Mouse (Mus musculus): ENCODE measurements around the gene Ube2h. TPM values are rescaled to one million over a fixed set of nuclear protein-coding genes. Genes with fewer than 3 reads are reported as not detected.
A peak's percentile ranks its signal among the peaks of the same experiment; 100 is the strongest.

Gene Ube2h
- polyA plus RNA-seq, 1 experiment from 2014 or later, result 34.2 TPM

MicroRNA genes within 50 kb of the gene (microRNA counts, 519-probe panel; counts per million panel counts)
- microRNA mmu-miR-182, result 1,255 counts per million, percentile 77 among the panel's probes with 10 or more counts
- microRNA mmu-miR-183, result 3,389 counts per million, percentile 84 among the panel's probes with 10 or more counts
- 4,059 counts per million, percentile 89 among the panel's probes with 10 or more counts for microRNA mmu-miR-96

Other genes starting within 250 kb of the Ube2h start
- gene Zc3hc1, start 86.5 kb upstream of the Ube2h start, polyA plus RNA-seq (2016; fragmentation: Nextera tagmentation; extraction: Ambion mirVana), result 74.9 and 76.1 TPM in 2 replicates
- 26.1 and 29.2 TPM in 2 replicates for gene Klhdc10, start 97.3 kb upstream of the Ube2h start, polyA plus RNA-seq (2016; fragmentation: Nextera tagmentation; extraction: Ambion mirVana)
- 38.3 and 40.3 TPM in 2 replicates for gene Tmem209, start 205.2 kb upstream of the Ube2h start, polyA plus RNA-seq (2016; fragmentation: Nextera tagmentation; extraction: Ambion mirVana)
- gene Ssmem1, start 205.3 kb upstream of the Ube2h start, polyA plus RNA-seq (2016; fragmentation: Nextera tagmentation; extraction: Ambion mirVana), result 0.34 and 0.35 TPM in 2 replicates
- 19.6 and 20.0 TPM in 2 replicates for gene Cpa2, start 237.0 kb upstream of the Ube2h start, polyA plus RNA-seq (2016; fragmentation: Nextera tagmentation; extraction: Ambion mirVana)